Mouse (Mus musculus) heart, embryonic 13.5 days (tissue): ENCODE data around the gene Rgs9bp. TPM values are rescaled to one million over a fixed set of nuclear protein-coding genes. Genes with fewer than 3 reads are reported as not detected.
"Not testable (repeated sequence)": the region's sequence is repeated elsewhere in the genome, so short reads cannot be mapped to it uniquely, and the experiment has no call there.

Experiments used
- ATAC-seq: fragments of 200-750 bp; cut with Nextera tagmentation; 2 replicates; pipeline ENCODE4 v1.8.0; 2017; ENCODE audit warnings: moderate TSS enrichment; ENCODE audit not compliant: insufficient number of reproducible peaks, low FRiP score, low TSS enrichment; ENCODE audit errors: extremely low read depth
- H3K27ac ChIP-seq: fragments of 300-500 bp; sonication (generic); replicated peaks from 2 replicates; pipeline ENCODE4 v1.5.1; 2015; ENCODE audit warnings: moderate library complexity, mild to moderate bottlenecking, inconsistent platforms
- H3K27me3 ChIP-seq: fragments of 300-500 bp; sonication (generic); replicated peaks from 2 replicates; pipeline ENCODE4 v1.6.1; 2015; ENCODE audit warnings: mild to moderate bottlenecking, inconsistent platforms
- H3K36me3 ChIP-seq: fragments of 300-500 bp; sonication (generic); 2 replicates; pipeline ENCODE4 v1.6.1; 2015; ENCODE audit warnings: mild to moderate bottlenecking, inconsistent platforms
- H3K4me1 ChIP-seq: fragments of 300-500 bp; sonication (generic); 2 replicates; pipeline ENCODE4 v1.6.1; 2015; ENCODE audit warnings: inconsistent platforms
- H3K4me2 ChIP-seq: fragments of 300-500 bp; sonication (generic); 2 replicates; pipeline ENCODE4 v1.6.1; 2015; ENCODE audit warnings: inconsistent platforms, mild to moderate bottlenecking, moderate library complexity
- H3K4me3 ChIP-seq: fragments of 300-500 bp; sonication (generic); 2 replicates; pipeline ENCODE4 v1.5.1; 2015; ENCODE audit warnings: moderate library complexity, mild to moderate bottlenecking, inconsistent platforms
- H3K9ac ChIP-seq: fragments of 300-500 bp; sonication (generic); 2 replicates; pipeline ENCODE4 v1.6.1; 2015; ENCODE audit warnings: inconsistent platforms, mild to moderate bottlenecking, moderate library complexity
- H3K9me3 ChIP-seq: fragments of 300-500 bp; sonication (generic); 2 replicates; pipeline ENCODE4 v1.6.1; 2016; ENCODE audit warnings: inconsistent platforms
- WGBS: fragments of 180-500 bp; shearing (Covaris S2); methylation state at CpG from one replicate; pipeline ENCODE4 v1.1.7; 2015; ENCODE audit warnings: mixed read lengths; 5-methylcytosine and 5-hydroxymethylcytosine counted together
- polyA plus RNA-seq: library from polyadenylated mRNA; unstranded; fragments of >200 nt; fragmentation: Nextera tagmentation; extraction: Ambion mirVana; gene quantifications from 2 replicates; pipeline ENCODE4 v1.2.1, GENCODE M21; 2015

Gene Rgs9bp
- polyA plus RNA-seq, 1 experiment from 2014 or later, result 0.49 TPM

DNA sequence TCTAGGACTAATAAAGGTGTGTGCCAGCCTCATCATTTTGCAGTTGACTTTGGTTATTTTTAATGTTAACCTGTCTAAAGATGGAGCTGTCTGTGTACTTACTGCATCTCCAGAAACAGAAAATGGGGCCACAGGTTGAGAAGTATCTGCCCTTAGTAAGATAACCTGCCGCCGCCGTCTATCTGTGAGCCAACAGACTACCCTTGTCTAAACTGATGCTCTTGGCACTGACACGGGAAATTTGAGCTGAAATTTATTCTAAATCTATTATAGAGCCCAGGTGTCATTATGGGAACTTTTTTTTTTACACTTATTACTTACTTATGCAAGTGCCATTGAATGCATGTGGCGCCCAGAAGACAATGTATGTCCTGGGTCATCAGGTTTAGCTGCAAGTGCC lies 28.5 kb downstream of the Rgs9bp start:
- Histone ChIP-seq H3K9ac (peak overlapping the region; percentile 94; the same call in 1 of the 2 replicates), H3K9me3 (no peaks in the 10 kb centered on the region), H3K27me3 (no peaks in the 10 kb centered on the region), H3K27ac (no peak overlapping the region), H3K4me1 (peaks cover 29% of the 10 kb centered on the region), H3K36me3 (no peaks in the 10 kb centered on the region), H3K4me2 (peak overlapping the region; percentile 96; the same call in 1 of the 2 replicates), H3K4me3 (no peak overlapping the region)
- ATAC-seq, result no peak
- WGBS, result 65% methylated on average over 5 of the region's 5 CpGs

DNA sequence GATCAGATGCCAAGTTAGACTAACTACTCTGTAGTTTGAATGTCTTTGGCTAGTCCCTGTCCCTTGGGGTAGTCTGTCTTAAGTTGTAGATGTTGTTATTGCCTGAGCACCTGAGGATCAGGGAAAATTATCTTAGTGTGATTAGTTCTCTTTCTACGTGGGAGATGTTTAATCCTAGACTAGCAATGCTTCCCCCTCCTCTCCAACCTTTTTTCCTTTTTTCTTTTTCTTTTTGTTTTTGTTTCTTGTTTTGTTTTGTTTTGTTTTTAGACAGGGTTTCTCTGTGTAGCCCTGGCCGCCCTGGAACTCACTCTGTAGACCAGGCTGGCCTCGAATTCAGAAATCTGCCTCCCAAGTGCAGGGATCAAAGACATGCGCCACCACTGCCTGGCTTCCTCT lies 29.2 kb downstream of the Rgs9bp start, which contains the start of gene Nudt19:
Gene Nudt19 (minus strand): TSS at position 100 of the 399 bp plus-strand sequence.
- Histone ChIP-seq H3K4me3 (peak within 1 kb of the TSS; percentile 88), H3K27me3 (no peaks in the 10 kb centered on the region), H3K4me1 (peaks cover 29% of the 10 kb centered on the region), H3K9ac (peak within 1 kb of the TSS; percentile 94), H3K36me3 (peaks cover 7% of the 10 kb centered on the region), H3K4me2 (peak within 1 kb of the TSS; percentile 96), H3K27ac (peak within 1 kb of the TSS; percentile 99), H3K9me3 (no peaks in the 10 kb centered on the region)
- 63% methylated on average over 4 of the region's 4 CpGs for WGBS
- ATAC-seq, result no peak

DNA sequence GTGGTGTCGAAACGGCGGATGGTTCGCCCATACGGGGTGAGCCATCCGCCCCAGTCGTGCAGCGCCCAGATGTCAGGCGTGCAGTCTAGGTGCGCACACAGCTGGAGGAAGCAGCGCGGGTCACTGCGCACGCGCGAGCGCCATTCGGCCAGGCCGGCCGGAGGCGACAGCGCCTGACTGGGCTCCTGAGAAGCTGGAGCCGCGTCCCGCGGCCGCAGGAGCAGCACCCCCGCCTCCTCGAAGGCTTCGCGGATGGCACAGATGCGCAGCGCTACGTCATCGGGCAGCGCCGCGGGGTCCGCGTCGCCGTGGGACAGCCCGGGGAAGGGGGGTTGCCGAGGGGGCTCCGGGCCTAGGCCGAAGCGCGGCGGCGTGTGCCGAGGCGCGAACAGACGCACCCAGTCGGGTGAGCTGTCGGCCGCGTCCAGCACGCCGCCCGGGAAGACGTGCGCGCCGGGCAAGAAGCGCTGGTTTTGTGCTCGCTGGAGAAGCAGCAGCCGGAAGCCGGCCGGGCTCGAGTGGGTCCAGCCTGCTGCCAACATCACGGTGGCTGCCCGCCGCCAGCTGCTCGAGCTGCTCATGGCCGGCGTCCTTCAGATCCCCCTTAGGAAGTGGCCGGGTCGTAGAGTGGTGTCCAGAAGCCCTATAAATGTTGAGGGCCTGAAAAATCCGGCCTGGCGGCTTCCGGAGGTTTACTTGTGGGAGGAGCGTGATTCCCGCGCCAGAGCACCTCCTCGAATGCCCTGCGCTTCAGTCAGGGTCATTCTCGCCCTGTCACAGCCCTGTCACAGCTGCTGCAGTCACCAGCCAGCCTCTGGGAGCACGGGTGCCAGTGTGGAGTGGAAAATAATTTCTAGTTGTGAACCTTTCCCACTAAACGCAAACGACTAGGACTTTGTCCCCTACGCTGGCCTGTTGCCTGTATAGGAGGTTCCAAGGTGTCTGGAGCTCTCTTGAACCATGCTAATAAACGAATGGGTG lies 29.9 kb downstream of the Rgs9bp start:
- H3K4me3 ChIP-seq, result peak overlapping the region; percentile 88
- WGBS, result under 1% methylated on average over 92 of the region's 93 CpGs
- H3K4me1 ChIP-seq, result peaks cover 29% of the 10 kb centered on the region
- peak overlapping the region; percentile 96 for H3K4me2 ChIP-seq
- peaks cover 14% of the 10 kb centered on the region for H3K36me3 ChIP-seq
- no peaks in the 10 kb centered on the region for H3K9me3 ChIP-seq
- H3K27me3 ChIP-seq, result no peaks in the 10 kb centered on the region
- H3K27ac ChIP-seq, result peak overlapping the region; percentile 99
- peak; percentile 86 for ATAC-seq
- H3K9ac ChIP-seq, result peak overlapping the region; percentile 94

GRCm38 (mm10) chr7:35554605-35555175 lies 30.7 kb downstream of the Rgs9bp start:
- Histone ChIP-seq H3K27me3 (no peaks in the 10 kb centered on the region), H3K9me3 (no peaks in the 10 kb centered on the region), H3K36me3 (peaks cover 22% of the 10 kb centered on the region), H3K4me2 (peak overlapping the region; percentile 96), H3K4me1 (peaks cover 29% of the 10 kb centered on the region), H3K4me3 (peak overlapping the region; percentile 88), H3K27ac (peak overlapping the region; percentile 99), H3K9ac (peak overlapping the region; percentile 94)
- WGBS, result 4% methylated on average over 28 of the region's 28 CpGs
- ATAC-seq, result 0 out of 2 replicates have a peak, but pooled peaks have one; percentile 9

GRCm38 (mm10) chr7:35553751-35554604 lies 31.4 kb downstream of the Rgs9bp start:
- Histone ChIP-seq H3K36me3 (peaks cover 29% of the 10 kb centered on the region), H3K4me3 (peak overlapping the region; percentile 88), H3K4me1 (peaks cover 29% of the 10 kb centered on the region), H3K9ac (peak overlapping the region; percentile 94), H3K27ac (peak overlapping the region; percentile 99), H3K9me3 (no peaks in the 10 kb centered on the region), H3K27me3 (no peaks in the 10 kb centered on the region), H3K4me2 (peak overlapping the region; percentile 96)
- no peak for ATAC-seq
- 61% methylated on average over 10 of the region's 10 CpGs for WGBS

GRCm38 (mm10) chr7:35545881-35546280 lies 39.5 kb downstream of the Rgs9bp start:
- no peak overlapping the region for H3K9ac ChIP-seq
- WGBS, result 35% methylated on average over 4 of the region's 4 CpGs
- no peak for ATAC-seq
- no peaks in the 10 kb centered on the region for H3K27me3 ChIP-seq
- no peak overlapping the region for H3K4me2 ChIP-seq
- peaks cover 42% of the 10 kb centered on the region for H3K36me3 ChIP-seq
- H3K9me3 ChIP-seq, result no peaks in the 10 kb centered on the region
- no peaks in the 10 kb centered on the region for H3K4me1 ChIP-seq
- no peak overlapping the region for H3K27ac ChIP-seq
- H3K4me3 ChIP-seq, result no peak overlapping the region

- 84% methylated on average over 17 of the region's 17 CpGs for WGBS
- no peaks in the 10 kb centered on the region for H3K4me1 ChIP-seq
- no peak within 1 kb of the TSS for H3K4me2 ChIP-seq
- H3K27ac ChIP-seq, result no peak within 1 kb of the TSS
- no peak for ATAC-seq
- no peaks in the 10 kb centered on the region for H3K9me3 ChIP-seq
- H3K36me3 ChIP-seq, result no peaks in the 10 kb centered on the region
- H3K27me3 ChIP-seq, result no peaks in the 10 kb centered on the region
- H3K4me3 ChIP-seq, result no peak within 1 kb of the TSS
- H3K9ac ChIP-seq, result no peak within 1 kb of the TSS
Measured at GRCm38 (mm10) chr7:35537562-35537961, 47.8 kb downstream of the Rgs9bp start, which contains the start of gene Tdrd12. TSS of gene Tdrd12 (minus strand) at chr7:35537745.

DNA sequence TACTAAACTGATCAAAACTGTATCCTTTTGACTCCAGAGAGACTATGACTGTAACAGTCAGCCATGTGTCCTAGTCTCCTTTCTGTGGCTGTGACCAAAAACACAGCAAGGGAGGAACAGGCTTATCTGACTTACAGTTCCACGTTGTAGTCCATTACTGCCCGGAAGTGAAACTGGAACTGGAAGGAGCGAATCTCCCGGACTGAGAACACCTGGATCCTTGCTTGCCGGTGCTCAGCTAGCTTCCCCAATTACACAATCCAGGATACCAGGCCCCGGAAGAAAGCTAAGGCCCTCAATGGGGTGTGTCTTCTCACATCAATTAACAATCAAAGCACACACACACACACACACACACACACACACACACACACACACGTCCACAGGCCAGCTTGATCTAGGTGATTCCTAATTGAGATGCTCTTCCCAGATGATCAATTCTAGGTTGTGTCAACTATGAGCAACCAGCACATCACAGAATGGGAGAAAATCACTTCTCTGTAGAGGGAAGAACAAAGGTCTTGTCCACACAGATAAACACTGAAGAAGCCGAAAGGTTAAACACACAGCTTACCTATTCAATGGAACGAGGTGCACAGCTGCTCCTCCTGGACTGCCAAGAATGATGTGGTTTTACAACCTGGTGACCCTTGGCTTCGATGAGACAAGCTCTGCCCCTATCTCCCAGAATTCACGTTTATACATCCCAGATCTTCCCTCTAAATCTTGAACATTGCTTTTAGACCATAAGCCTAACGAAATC lies 49.5 kb downstream of the Rgs9bp start:
- Histone ChIP-seq H3K4me3 (no peak overlapping the region), H3K27me3 (no peaks in the 10 kb centered on the region), H3K4me1 (no peaks in the 10 kb centered on the region), H3K27ac (no peak overlapping the region), H3K9ac (no peak overlapping the region), H3K36me3 (no peaks in the 10 kb centered on the region), H3K9me3 (no peaks in the 10 kb centered on the region), H3K4me2 (no peak overlapping the region)
- no peak for ATAC-seq
- 71% methylated on average over 12 of the region's 12 CpGs for WGBS

GRCm38 (mm10) chr7:35530544-35530943 lies 54.8 kb downstream of the Rgs9bp start:
- H3K27ac ChIP-seq, H3K4me1 ChIP-seq, ATAC-seq, H3K27me3 ChIP-seq, H3K4me2 ChIP-seq, H3K4me3 ChIP-seq, H3K9ac ChIP-seq, H3K9me3 ChIP-seq, H3K36me3 ChIP-seq: not testable (repeated sequence)
- 53% methylated on average over 1 of the region's 1 CpGs for WGBS

DNA sequence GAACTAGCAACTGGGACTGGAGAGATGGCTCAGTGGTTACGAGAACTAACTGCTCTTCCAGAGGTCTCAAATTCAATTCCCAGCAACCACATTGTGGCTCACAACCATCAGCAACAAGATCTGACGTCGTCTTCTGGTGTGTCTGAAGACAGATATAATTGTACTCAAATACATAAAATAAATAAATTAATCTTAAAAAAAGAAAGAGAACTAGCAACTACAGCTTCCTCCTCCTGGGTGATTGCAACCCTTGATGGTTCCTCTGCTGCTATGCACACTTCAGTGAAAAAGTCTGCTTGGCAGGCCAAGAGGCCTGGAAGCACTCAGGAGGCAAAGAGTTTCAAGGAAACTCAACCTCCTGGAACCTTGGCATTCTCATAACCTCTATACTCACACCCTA lies 55.4 kb downstream of the Rgs9bp start:
- WGBS, result 81% methylated on average over 3 of the region's 3 CpGs

More for the DNA sequence above, 55.4 kb downstream of the Rgs9bp start:
- no peak for ATAC-seq
- Histone ChIP-seq H3K4me1 (no peaks in the 10 kb centered on the region), H3K9me3 (no peaks in the 10 kb centered on the region), H3K27me3 (no peaks in the 10 kb centered on the region), H3K36me3 (no peaks in the 10 kb centered on the region), H3K4me3 (no peak overlapping the region), H3K27ac (no peak overlapping the region), H3K4me2 (no peak overlapping the region), H3K9ac (no peak overlapping the region)
